Mouse (Mus musculus) kidney, postnatal 0 days (tissue): Measurements from ENCODE around the gene Nsmf. TPM values are rescaled to one million over a fixed set of nuclear protein-coding genes. Genes with fewer than 3 reads are reported as not detected.

Source experiments
- ATAC-seq: fragments of 200-750 bp; cut with Nextera tagmentation; replicated peaks from 2 replicates; pipeline ENCODE4 v1.8.0; 2017; ENCODE audit warnings: low read depth, moderate number of reproducible peaks, moderate TSS enrichment, moderate library complexity; ENCODE audit not compliant: low FRiP score
- DNase-seq: peaks from one replicate; pipeline ENCODE4 v3.0.0-alpha.2; 2016; ENCODE audit warnings: low spot score
- H3K27ac ChIP-seq: fragments of 300-500 bp; sonication (generic); 2 replicates; pipeline ENCODE4 v1.5.1; 2014; ENCODE audit warnings: mild to moderate bottlenecking
- H3K27me3 ChIP-seq: fragments of 300-500 bp; sonication (generic); 2 replicates; pipeline ENCODE4 v1.6.1; 2014; ENCODE audit warnings: low read length, mixed read lengths; ENCODE audit not compliant: insufficient read depth
- H3K36me3 ChIP-seq: fragments of 300-500 bp; sonication (generic); 2 replicates; pipeline ENCODE4 v1.6.1; 2014; ENCODE audit warnings: low read length, mixed read lengths; ENCODE audit not compliant: insufficient read depth
- H3K4me1 ChIP-seq: fragments of 300-500 bp; sonication (generic); replicated peaks from 2 replicates; pipeline ENCODE4 v1.6.1; 2014; ENCODE audit warnings: antibody characterized with exemption, low read length, mixed read lengths; ENCODE audit not compliant: insufficient read depth
- H3K4me2 ChIP-seq: fragments of 300-500 bp; sonication (generic); 2 replicates; pipeline ENCODE4 v1.6.1; 2014; ENCODE audit warnings: mild to moderate bottlenecking, low read length, moderate library complexity, mixed read lengths
- H3K4me3 ChIP-seq: fragments of 300-500 bp; sonication (generic); replicated peaks from 2 replicates; pipeline ENCODE4 v1.5.1; 2014; ENCODE audit warnings: low read depth, low read length
- H3K9ac ChIP-seq: fragments of 300-500 bp; sonication (generic); 2 replicates; pipeline ENCODE4 v1.6.1; 2014; ENCODE audit warnings: low read depth, low read length
- H3K9me3 ChIP-seq: fragments of 300-500 bp; sonication (generic); replicated peaks from 2 replicates; pipeline ENCODE4 v1.6.1; 2016; ENCODE audit warnings: low read length, inconsistent platforms, mixed read lengths
- CTCF ChIP-seq: IDR thresholded peaks from 2 replicates; pipeline ENCODE4 v1.5.1; 2016; ENCODE audit warnings: antibody characterized with exemption, low read depth, mild to moderate bottlenecking, moderate library complexity
- WGBS: fragments of 180-500 bp; shearing (Covaris S2); extraction: QIAGEN DNeasy Blood & Tissue Kit; methylation state at CpG from one replicate; pipeline ENCODE4 v1.1.7; 2014; 5-methylcytosine and 5-hydroxymethylcytosine counted together
- polyA plus RNA-seq: library from polyadenylated mRNA; unstranded; fragments of >200 nt; fragmentation: Nextera tagmentation; extraction: Ambion mirVana; gene quantifications from 2 replicates; pipeline ENCODE4 v1.2.1, GENCODE M21; 2015

Nsmf gene
- 71.0 and 74.6 TPM in 2 replicates for polyA plus RNA-seq

DNA sequence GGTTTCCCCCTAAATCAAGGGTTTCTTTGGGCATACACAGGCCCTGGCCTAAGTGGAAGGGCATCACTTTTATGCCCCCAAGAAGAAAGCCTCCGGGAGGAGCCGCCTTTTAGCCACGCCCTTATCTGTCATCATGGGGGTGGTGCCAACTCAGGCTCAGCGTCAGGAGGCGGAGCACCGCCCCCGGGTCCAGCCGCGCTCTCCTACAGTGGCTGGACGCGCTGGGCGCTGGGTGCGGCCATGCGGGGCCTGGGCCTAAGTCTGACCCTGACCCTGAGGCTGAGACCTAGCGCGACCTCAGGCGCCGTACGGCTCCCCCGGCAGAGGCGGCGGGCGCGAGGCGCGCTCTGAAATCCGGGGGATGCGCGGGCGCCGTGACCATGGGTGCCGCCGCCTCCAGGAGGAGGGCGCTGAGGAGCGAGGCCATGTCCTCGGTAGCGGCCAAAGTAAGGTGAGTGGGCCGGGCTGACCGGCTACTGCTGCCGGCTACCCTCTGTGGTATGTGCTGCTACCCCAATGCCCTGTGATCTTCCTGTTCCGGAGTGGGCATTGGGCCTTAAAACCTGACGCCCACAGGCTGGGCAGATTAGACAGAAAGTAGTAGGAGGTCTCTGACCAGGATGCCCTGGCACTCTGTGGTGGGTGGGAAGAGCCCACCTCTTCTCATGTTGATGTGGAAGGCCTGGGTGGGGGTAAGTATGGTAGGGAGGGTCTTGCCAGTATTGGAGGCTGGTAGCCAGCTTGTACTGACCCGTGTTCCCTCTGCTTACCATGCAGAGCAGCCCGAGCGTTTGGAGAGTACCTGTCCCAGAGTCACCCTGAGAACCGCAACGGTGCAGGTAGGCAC lies at the start of gene Nsmf:
Nsmf (plus strand) TSS at position 135 of the 847 bp plus-strand sequence.
- no peak within 1 kb of the TSS for H3K27ac ChIP-seq
- 4% methylated on average over 47 of the region's 47 CpGs for WGBS
- DNase-seq (peak; percentile 93), ATAC-seq (peak; percentile 91)
- H3K4me3 ChIP-seq, result peak within 1 kb of the TSS; percentile 66
- H3K9me3 ChIP-seq, result no peaks in the 10 kb centered on the region
- no peaks in the 10 kb centered on the region for H3K27me3 ChIP-seq
- peaks cover 11% of the 10 kb centered on the region for H3K4me1 ChIP-seq
- H3K36me3 ChIP-seq, result 0 out of 2 replicates have a peak, but pooled peaks cover 2% of the 10 kb centered on the region
- TF ChIP-seq CTCF, result peak; percentile 21; the same call in 1 of the 2 replicates
- H3K4me2 ChIP-seq, result peak within 1 kb of the TSS; percentile 89
- H3K9ac ChIP-seq, result peak within 1 kb of the TSS; percentile 79

DNA sequence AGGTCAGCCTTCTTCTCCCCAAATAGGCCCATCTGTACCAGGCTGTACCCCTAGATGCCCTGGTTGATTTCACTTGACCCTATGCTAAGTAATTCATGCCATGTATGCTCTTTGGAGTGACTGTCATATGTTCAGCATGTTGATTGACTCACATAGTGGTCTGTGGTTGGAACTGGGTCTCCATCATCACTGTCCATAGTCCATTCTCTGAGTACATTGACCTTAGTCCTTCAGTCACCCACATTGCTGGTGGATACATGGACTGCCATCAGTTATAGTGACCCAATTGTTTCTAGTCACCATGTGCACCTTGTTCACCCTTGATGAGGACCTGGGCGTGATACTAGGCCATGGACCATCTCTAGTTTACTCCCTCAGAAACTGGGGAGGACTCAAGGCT lies 47.4 kb upstream of the Nsmf start:
- ATAC-seq (no peak), DNase-seq (no peak)
- Histone ChIP-seq H3K27me3 (no peaks in the 10 kb centered on the region), H3K4me2 (no peak overlapping the region), H3K27ac (no peak overlapping the region), H3K9me3 (no peaks in the 10 kb centered on the region), H3K4me3 (no peak overlapping the region), H3K36me3 (no peaks in the 10 kb centered on the region), H3K4me1 (no peaks in the 10 kb centered on the region), H3K9ac (no peak overlapping the region)
- 88% methylated on average over 1 of the region's 1 CpGs for WGBS
- TF ChIP-seq CTCF, result no peak

DNA sequence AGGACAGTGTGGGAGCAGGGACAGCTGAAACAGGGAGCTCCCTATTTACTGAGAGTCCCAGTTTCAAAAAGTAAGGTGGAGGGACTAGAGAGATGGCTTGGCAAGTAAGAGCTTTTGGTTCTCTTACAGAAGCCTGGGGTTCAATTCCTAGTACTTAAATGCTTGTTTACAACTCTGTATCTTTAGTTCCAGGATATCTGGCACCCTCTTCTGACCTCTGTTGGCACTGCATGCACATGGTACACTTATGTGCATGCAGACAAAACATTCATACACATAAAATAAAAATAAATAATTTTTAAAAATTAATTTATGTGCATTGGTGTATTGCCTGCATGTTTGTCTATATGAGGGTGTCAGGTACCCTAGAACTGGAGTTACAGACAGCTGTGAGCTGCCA lies 45.9 kb upstream of the Nsmf start:
- no peaks in the 10 kb centered on the region for H3K9me3 ChIP-seq
- H3K4me1 ChIP-seq, result no peaks in the 10 kb centered on the region
- H3K4me3 ChIP-seq, result no peak overlapping the region
- H3K27ac ChIP-seq, result no peak overlapping the region
- H3K27me3 ChIP-seq, result no peaks in the 10 kb centered on the region
- ATAC-seq (no peak), DNase-seq (no peak)
- peak; percentile 32; the same call in 1 of the 2 replicates for TF ChIP-seq CTCF
- no peak overlapping the region for H3K4me2 ChIP-seq
- no peaks in the 10 kb centered on the region for H3K36me3 ChIP-seq
- H3K9ac ChIP-seq, result no peak overlapping the region

DNA sequence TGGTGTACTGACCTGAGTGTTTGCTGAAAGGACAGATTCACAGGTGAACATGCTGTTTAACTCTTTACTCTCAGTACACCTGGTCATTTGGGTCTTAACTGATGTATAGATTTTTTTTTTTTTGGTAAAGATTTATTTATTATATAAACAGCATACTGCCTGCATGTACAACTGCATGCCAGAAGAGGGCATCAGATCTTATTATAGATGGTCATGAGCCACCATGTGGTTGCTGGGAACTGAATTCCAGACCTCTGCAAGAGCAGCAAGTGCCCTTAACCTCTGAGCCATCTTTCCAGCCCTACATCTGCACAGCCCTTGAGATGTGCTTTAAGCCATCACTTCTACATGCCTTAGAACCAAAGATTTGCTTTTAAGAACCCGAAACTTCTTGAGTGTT lies 31.5 kb upstream of the Nsmf start:
- WGBS, result 95% methylated on average over 1 of the region's 1 CpGs
- ATAC-seq, result no peak

DNA sequence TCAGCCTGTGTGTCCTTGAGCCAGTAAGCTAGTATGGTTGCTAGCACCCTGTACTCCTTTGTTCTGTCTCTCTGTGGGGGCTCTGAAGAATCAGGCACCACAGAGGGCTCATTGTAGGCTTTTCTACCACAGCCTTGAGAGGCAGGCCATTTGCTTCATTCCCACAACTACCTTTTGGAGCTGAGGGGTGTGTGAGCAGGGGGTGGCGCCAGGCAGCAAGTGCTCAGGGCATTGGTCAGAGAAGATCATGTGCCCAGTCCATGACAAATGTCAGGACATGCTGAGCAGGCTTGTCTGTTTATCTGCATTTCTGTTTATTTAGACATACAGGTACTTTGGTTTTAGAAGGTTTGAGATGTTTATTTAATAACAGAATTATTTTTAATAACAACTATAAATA lies 29.0 kb upstream of the Nsmf start:
- no peak for DNase-seq
- TF ChIP-seq CTCF, result no peak
- H3K4me3 ChIP-seq, result no peak overlapping the region
- no peaks in the 10 kb centered on the region for H3K36me3 ChIP-seq
- no peaks in the 10 kb centered on the region for H3K9me3 ChIP-seq
- ATAC-seq, result no peak
- no peak overlapping the region for H3K4me2 ChIP-seq
- no peak overlapping the region for H3K27ac ChIP-seq
- no peak overlapping the region for H3K9ac ChIP-seq
- H3K4me1 ChIP-seq, result no peaks in the 10 kb centered on the region
- no peaks in the 10 kb centered on the region for H3K27me3 ChIP-seq
- WGBS, result 86% methylated on average over 1 of the region's 1 CpGs

More for the DNA sequence above, 31.5 kb upstream of the Nsmf start:
- H3K4me1 ChIP-seq, result no peaks in the 10 kb centered on the region
- no peak overlapping the region for H3K9ac ChIP-seq
- no peak overlapping the region for H3K4me2 ChIP-seq
- H3K27ac ChIP-seq, result no peak overlapping the region
- 0 out of 2 replicates have a peak, but pooled peaks cover 2% of the 10 kb centered on the region for H3K36me3 ChIP-seq
- H3K9me3 ChIP-seq, result no peaks in the 10 kb centered on the region
- no peak for DNase-seq
- no peak overlapping the region for H3K4me3 ChIP-seq
- H3K27me3 ChIP-seq, result no peaks in the 10 kb centered on the region
- TF ChIP-seq CTCF, result 0 out of 2 replicates have a peak, but pooled peaks have one; percentile 22

DNA sequence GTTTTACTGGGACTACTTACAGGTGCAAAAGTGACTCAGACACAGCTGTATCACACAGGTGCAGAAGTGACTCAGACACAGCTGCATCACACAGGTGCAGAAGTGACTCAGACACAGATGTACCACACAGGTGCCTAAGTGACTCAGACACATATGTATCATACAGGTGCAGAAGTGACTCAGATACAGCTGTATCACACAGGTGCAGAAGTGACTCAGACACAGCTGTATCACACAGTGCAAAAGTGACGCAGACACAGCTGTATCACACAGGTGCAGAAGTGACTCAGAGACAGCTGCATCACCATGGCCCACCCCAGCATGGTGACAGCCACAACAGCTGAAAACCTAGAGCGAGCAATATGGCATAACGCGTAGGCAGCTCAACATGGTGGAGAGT lies 19.2 kb upstream of the Nsmf start:
- Histone ChIP-seq H3K4me2 (no peak overlapping the region), H3K9me3 (no peaks in the 10 kb centered on the region), H3K4me1 (no peaks in the 10 kb centered on the region), H3K9ac (no peak overlapping the region), H3K27ac (no peak overlapping the region), H3K4me3 (no peak overlapping the region), H3K27me3 (no peaks in the 10 kb centered on the region), H3K36me3 (no peaks in the 10 kb centered on the region)
- 96% methylated on average over 4 of the region's 4 CpGs for WGBS
- no peak for DNase-seq
- no peak for TF ChIP-seq CTCF
- ATAC-seq, result no peak
